Mouse (Mus musculus) forebrain, embryonic 13.5 days (tissue): ENCODE results near the gene Gm20716. TPM values are rescaled to one million over a fixed set of nuclear protein-coding genes. Genes with fewer than 3 reads are reported as not detected.

Source experiments
- ATAC-seq: fragments of 200-750 bp; cut with Nextera tagmentation; 2 replicates; pipeline ENCODE4 v1.8.0; 2017
- H3K27ac ChIP-seq: fragments of 300-500 bp; sonication (generic); 2 replicates; pipeline ENCODE4 v1.5.1; 2015; ENCODE audit warnings: inconsistent platforms, mild to moderate bottlenecking, moderate library complexity
- H3K27me3 ChIP-seq: fragments of 300-500 bp; sonication (generic); 2 replicates; pipeline ENCODE4 v1.6.1; 2015; ENCODE audit warnings: mild to moderate bottlenecking, inconsistent platforms
- H3K36me3 ChIP-seq: fragments of 300-500 bp; sonication (generic); 2 replicates; pipeline ENCODE4 v1.6.1; 2015; ENCODE audit warnings: mild to moderate bottlenecking, inconsistent platforms; ENCODE audit not compliant: poor library complexity, severe bottlenecking
- H3K4me1 ChIP-seq: fragments of 300-500 bp; sonication (generic); 2 replicates; pipeline ENCODE4 v1.6.1; 2015; ENCODE audit warnings: inconsistent platforms
- H3K4me2 ChIP-seq: fragments of 300-500 bp; sonication (generic); 2 replicates; pipeline ENCODE4 v1.6.1; 2015; ENCODE audit warnings: inconsistent platforms, mild to moderate bottlenecking, moderate library complexity
- H3K4me3 ChIP-seq: fragments of 300-500 bp; sonication (generic); 2 replicates; pipeline ENCODE4 v1.5.1; 2015; ENCODE audit warnings: mild to moderate bottlenecking, inconsistent platforms
- H3K9ac ChIP-seq: fragments of 300-500 bp; sonication (generic); 2 replicates; pipeline ENCODE4 v1.6.1; 2015; ENCODE audit warnings: mild to moderate bottlenecking, inconsistent platforms
- H3K9me3 ChIP-seq: fragments of 300-500 bp; sonication (generic); replicated peaks from 2 replicates; pipeline ENCODE4 v1.6.1; 2016; ENCODE audit warnings: inconsistent platforms
- WGBS: fragments of 180-500 bp; shearing (Covaris S2); methylation state at CpG from one replicate; pipeline ENCODE4 v1.1.7; 2015; 5-methylcytosine and 5-hydroxymethylcytosine counted together
- polyA plus RNA-seq: library from polyadenylated mRNA; unstranded; fragments of >200 nt; fragmentation: Nextera tagmentation; extraction: Ambion mirVana; gene quantifications from 2 replicates; pipeline ENCODE4 v1.2.1, GENCODE M21; 2015

Gene Gm20716
- polyA plus RNA-seq, 1 experiment from 2014 or later: 26.9 TPM

DNA sequence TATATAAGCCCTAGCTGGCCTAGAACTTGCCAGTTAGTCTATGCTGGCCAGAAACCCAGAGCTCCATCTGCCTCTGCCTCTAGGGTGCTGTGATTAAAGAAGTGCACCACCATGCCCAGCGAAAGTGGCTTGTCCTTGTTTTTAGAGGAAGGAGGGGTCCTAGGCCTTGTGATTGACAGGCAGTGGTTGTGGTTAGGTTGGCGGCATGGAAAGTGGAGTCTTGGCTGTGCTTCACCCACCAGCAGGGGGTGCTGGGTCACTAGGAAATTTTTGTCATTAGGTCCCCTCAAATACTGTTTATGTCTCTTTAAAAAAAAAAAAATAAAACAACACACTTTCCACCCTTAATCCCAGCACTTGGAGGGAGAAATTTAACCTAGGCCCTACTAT lies 18.7 kb upstream of the Gm20716 start:
- Histone ChIP-seq H3K4me2 (no peak overlapping the region), H3K4me3 (no peak overlapping the region), H3K27ac (peak overlapping the region; percentile 86), H3K9ac (no peak overlapping the region), H3K27me3 (no peaks in the 10 kb centered on the region), H3K4me1 (peaks cover 14% of the 10 kb centered on the region), H3K36me3 (no peaks in the 10 kb centered on the region), H3K9me3 (no peaks in the 10 kb centered on the region)
- ATAC-seq: peak; percentile 46
- 16% methylated on average over 2 of the region's 2 CpGs for WGBS

DNA sequence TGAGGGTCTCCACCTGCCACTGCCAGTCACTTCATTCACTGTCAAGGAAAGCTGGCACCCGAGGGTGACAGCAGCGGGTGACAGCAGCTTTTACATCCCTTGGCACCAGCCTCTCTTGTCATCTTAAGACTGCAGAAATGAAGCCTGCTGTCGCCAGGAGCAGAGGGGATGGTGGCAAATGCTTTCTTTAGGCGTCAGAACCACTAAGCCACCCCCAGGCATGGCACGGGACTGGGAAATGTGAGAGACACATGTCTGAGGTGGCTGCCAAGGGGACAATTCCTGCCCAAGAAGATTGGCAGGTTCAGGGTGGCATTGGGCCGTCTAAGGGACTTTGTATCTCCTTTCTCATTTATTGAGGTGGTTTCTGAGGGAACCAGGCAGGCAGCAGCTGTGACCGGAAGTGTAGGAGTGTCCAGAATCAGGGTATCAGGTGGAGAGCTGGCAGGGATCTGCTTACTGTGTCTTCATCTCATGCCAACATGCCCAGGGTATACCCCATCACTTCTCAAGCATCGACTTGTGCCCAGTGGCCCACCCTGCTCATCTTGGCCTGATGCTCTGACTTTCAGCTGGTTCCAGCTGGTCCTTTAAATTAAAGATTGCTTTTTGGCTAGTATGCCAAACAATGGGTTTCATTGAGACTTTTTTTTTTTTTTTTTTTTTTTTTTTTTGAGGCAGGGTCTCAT lies 18.1 kb upstream of the Gm20716 start:
- no peak overlapping the region for H3K9ac ChIP-seq
- H3K27ac ChIP-seq: peak overlapping the region; percentile 86
- 57% methylated on average over 8 of the region's 8 CpGs for WGBS
- no peak overlapping the region for H3K4me2 ChIP-seq
- H3K4me1 ChIP-seq: peaks cover 14% of the 10 kb centered on the region
- no peaks in the 10 kb centered on the region for H3K27me3 ChIP-seq
- H3K36me3 ChIP-seq: no peaks in the 10 kb centered on the region
- peak; percentile 81 for ATAC-seq
- no peak overlapping the region for H3K4me3 ChIP-seq
- H3K9me3 ChIP-seq: no peaks in the 10 kb centered on the region

DNA sequence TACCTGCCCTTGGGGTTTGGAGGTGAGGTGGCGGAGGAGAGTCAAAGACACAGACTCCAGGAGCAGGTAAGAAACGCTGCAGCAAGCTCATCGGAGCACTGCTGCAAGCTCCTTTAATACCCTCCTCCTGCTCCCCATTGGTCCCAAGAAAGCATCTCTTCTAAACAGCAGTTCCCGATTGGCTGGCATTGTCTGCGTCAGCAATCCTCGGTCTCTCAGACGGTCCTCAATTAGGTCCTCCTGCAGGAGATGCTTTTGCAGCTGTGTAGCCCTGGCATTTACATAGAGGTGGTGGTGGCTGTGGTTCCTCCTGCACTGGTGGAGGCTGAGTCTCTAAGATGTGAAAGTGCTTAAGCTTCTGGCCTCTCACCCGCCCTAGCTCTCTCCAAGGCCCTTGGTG lies 15.4 kb upstream of the Gm20716 start:
- Histone ChIP-seq H3K9ac (no peak overlapping the region), H3K4me1 (0 out of 2 replicates have a peak, but pooled peaks cover 6% of the 10 kb centered on the region), H3K27ac (no peak overlapping the region), H3K4me2 (no peak overlapping the region), H3K27me3 (peaks cover 7% of the 10 kb centered on the region; the same call in 1 of the 2 replicates), H3K36me3 (no peaks in the 10 kb centered on the region), H3K9me3 (no peaks in the 10 kb centered on the region), H3K4me3 (no peak overlapping the region)
- no peak for ATAC-seq
- 30% methylated on average over 8 of the region's 8 CpGs for WGBS

DNA sequence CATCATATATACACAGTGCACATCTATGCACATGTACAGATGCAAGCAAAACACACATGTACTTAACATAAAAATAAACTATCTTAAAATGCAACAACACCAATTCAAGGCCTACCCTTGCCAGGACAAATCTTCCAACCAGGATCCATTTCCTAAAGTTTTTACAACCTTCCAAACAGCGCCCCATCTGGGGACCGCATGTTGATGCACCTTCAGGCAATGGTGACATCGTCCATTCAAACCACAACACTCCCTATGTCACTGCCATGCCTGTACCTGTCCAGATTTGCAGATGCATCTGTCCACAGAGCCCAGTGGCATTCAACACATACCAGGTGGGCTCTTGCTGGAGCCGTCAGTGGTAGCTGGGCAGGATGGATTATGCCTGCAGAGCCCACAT lies 13.1 kb upstream of the Gm20716 start:
- ATAC-seq: no peak
- H3K36me3 ChIP-seq: no peaks in the 10 kb centered on the region
- no peak overlapping the region for H3K27ac ChIP-seq
- no peak overlapping the region for H3K4me3 ChIP-seq
- H3K9me3 ChIP-seq: no peaks in the 10 kb centered on the region
- WGBS: 69% methylated on average over 4 of the region's 4 CpGs
- no peak overlapping the region for H3K9ac ChIP-seq
- 0 out of 2 replicates have a peak, but pooled peaks cover 4% of the 10 kb centered on the region for H3K4me1 ChIP-seq
- H3K4me2 ChIP-seq: no peak overlapping the region
- H3K27me3 ChIP-seq: peaks cover 7% of the 10 kb centered on the region; the same call in 1 of the 2 replicates

DNA sequence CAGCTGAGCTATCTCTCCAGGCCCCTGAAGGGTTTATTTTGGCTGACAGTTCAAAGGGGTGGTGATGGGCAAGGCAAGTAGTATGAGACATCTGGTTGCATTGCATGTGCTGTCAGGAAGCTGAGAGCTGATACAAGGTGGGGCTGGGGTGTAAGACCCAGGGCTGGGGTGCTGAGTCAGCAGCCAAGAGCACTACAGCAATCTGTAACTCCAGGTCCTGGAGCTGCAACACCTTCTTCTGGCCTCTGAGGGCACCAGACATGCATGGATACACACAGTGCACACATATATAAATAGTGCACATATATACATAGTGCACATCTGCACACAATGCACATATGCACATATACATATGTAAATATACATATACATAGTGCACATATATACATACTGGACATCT lies 12.7 kb upstream of the Gm20716 start:
- Histone ChIP-seq H3K9me3 (no peaks in the 10 kb centered on the region), H3K4me2 (no peak overlapping the region), H3K27ac (no peak overlapping the region), H3K4me1 (0 out of 2 replicates have a peak, but pooled peaks cover 1% of the 10 kb centered on the region), H3K36me3 (no peaks in the 10 kb centered on the region), H3K4me3 (no peak overlapping the region), H3K9ac (no peak overlapping the region), H3K27me3 (peaks cover 7% of the 10 kb centered on the region; the same call in 1 of the 2 replicates)
- no peak for ATAC-seq

DNA sequence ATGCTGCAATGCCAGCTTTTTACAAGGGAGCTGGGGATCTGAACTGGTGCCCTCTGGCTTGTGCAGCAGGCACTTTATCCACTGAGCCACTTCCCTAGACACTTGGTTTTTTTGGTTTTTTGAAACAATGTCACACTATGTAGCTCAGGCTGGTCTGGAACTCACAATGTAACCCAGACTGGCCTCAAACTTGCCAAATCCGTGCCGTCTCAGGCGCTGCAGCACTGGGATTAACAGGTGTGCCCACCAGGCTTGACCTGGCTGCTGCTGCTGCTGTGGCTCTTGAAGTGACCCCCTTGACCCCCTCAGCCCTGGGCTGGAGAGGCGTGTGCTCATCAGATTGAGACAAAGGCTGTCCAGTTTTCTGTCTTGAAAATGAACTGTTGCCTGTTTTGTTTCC lies 8.2 kb upstream of the Gm20716 start:
- no peak for ATAC-seq
- H3K9me3 ChIP-seq: no peaks in the 10 kb centered on the region; the same call in 1 of the 2 replicates
- H3K4me1 ChIP-seq: no peaks in the 10 kb centered on the region
- no peak overlapping the region for H3K4me3 ChIP-seq
- peaks cover 7% of the 10 kb centered on the region; the same call in 1 of the 2 replicates for H3K27me3 ChIP-seq
- H3K36me3 ChIP-seq: peaks cover 10% of the 10 kb centered on the region
- WGBS: 90% methylated on average over 4 of the region's 4 CpGs
- H3K4me2 ChIP-seq: no peak overlapping the region
- H3K9ac ChIP-seq: no peak overlapping the region
- H3K27ac ChIP-seq: no peak overlapping the region

GRCm38 (mm10) chr2:168233286-168233685 lies 3.1 kb upstream of the Gm20716 start:
- H3K4me1 ChIP-seq: peaks cover 32% of the 10 kb centered on the region
- H3K36me3 ChIP-seq: peaks cover 19% of the 10 kb centered on the region
- no peak overlapping the region for H3K9ac ChIP-seq
- H3K27ac ChIP-seq: no peak overlapping the region
- H3K4me2 ChIP-seq: no peak overlapping the region
- H3K4me3 ChIP-seq: no peak overlapping the region
- ATAC-seq: no peak
- no peaks in the 10 kb centered on the region for H3K27me3 ChIP-seq
- 92% methylated on average over 5 of the region's 5 CpGs for WGBS
- no peaks in the 10 kb centered on the region; the same call in 1 of the 2 replicates for H3K9me3 ChIP-seq

DNA sequence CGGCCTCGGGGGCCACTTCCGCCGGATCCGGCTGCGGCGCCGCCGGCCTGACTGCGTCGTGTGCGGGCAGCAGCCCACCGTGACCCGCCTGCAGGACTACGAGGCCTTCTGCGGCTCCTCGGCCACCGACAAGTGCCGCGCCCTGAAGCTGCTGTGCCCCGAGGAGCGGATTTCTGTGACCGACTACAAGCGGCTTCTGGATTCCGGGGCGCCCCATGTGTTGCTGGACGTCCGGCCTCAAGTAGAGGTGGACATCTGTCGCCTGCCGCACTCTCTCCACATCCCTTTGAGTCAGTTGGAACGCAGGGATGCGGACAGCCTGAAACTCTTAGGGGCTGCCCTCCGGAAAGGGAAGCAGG lies 1.3 kb upstream of the Gm20716 start:
- H3K4me1 ChIP-seq: peaks cover 37% of the 10 kb centered on the region
- no peak for ATAC-seq
- H3K4me2 ChIP-seq: peak overlapping the region; percentile 100
- 71% methylated on average over 33 of the region's 33 CpGs for WGBS
- no peaks in the 10 kb centered on the region for H3K27me3 ChIP-seq
- H3K9ac ChIP-seq: peak overlapping the region; percentile 86
- H3K27ac ChIP-seq: no peak overlapping the region
- H3K4me3 ChIP-seq: peak overlapping the region; percentile 94
- H3K36me3 ChIP-seq: peaks cover 23% of the 10 kb centered on the region
- H3K9me3 ChIP-seq: no peaks in the 10 kb centered on the region

DNA sequence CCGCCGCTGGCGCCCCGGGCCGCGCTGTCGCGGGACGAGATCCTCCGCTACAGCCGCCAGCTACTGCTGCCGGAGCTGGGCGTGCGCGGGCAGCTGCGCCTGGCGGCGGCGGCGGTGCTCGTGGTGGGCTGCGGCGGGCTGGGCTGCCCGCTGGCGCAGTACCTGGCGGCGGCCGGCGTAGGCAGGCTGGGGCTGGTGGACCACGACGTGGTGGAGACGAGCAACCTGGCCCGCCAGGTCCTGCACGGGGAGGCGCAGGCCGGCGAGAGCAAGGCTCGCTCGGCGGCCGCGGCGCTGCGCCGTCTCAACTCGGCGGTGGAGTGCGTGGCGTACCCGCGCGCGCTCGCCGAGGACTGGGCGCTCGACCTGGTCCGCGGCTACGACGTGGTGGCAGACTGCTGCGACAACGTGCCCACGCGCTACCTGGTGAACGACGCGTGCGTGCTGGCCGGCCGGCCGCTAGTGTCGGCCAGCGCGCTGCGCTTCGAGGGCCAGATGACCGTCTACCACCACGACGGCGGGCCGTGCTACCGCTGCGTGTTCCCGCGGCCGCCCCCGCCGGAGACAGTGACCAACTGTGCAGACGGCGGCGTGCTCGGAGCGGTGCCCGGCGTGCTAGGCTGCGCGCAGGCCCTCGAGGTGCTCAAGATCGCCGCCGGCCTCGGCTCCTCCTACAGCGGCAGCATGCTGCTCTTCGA lies 758 bp upstream of the Gm20716 start:
- WGBS: 5% methylated on average over 78 of the region's 105 CpGs

GRCm38 (mm10) chr2:168229116-168230025 lies 793 bp downstream of the Gm20716 start:
- H3K4me2 ChIP-seq: peak overlapping the region; percentile 100
- peak overlapping the region; percentile 94 for H3K4me3 ChIP-seq
- no peaks in the 10 kb centered on the region for H3K27me3 ChIP-seq
- WGBS: 21% methylated on average over 41 of the region's 41 CpGs
- H3K27ac ChIP-seq: peak overlapping the region; percentile 90; the same call in 1 of the 2 replicates
- peaks cover 37% of the 10 kb centered on the region for H3K4me1 ChIP-seq
- no peaks in the 10 kb centered on the region for H3K9me3 ChIP-seq
- peak overlapping the region; percentile 86 for H3K9ac ChIP-seq
- H3K36me3 ChIP-seq: peaks cover 44% of the 10 kb centered on the region
- ATAC-seq: 0 out of 2 replicates have a peak, but pooled peaks have one; percentile 7

More for the DNA sequence above, 758 bp upstream of the Gm20716 start:
- Histone ChIP-seq H3K4me3 (peak overlapping the region; percentile 94), H3K27me3 (no peaks in the 10 kb centered on the region), H3K4me1 (peaks cover 37% of the 10 kb centered on the region), H3K27ac (peak overlapping the region; percentile 90), H3K9me3 (no peaks in the 10 kb centered on the region), H3K4me2 (peak overlapping the region; percentile 100), H3K36me3 (peaks cover 28% of the 10 kb centered on the region), H3K9ac (peak overlapping the region; percentile 86)
- ATAC-seq: peak; percentile 72

DNA sequence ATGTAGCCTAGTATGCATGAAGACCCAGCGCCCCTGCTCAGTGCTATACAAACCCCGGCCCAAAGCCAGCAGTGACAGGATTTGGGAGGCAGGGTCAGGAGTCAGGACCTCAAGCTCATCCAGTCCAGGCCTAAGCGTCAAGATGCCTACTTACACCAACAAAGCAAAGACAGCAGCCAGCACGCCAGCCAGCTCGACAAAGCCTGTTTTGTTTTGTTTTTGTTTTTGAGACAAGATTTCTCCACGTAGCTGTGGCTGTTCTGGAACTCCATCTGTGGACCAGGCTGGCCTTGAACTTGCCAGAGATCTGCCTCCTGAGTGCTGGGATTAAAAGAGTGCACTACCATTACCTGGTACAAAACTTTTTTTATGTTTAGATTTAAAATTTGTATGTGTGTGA lies 6.8 kb downstream of the Gm20716 start:
- 88% methylated on average over 6 of the region's 6 CpGs for WGBS

More for the DNA sequence above, 6.8 kb downstream of the Gm20716 start:
- Histone ChIP-seq H3K4me2 (no peak overlapping the region), H3K4me3 (no peak overlapping the region), H3K9me3 (no peaks in the 10 kb centered on the region), H3K27ac (no peak overlapping the region), H3K9ac (no peak overlapping the region), H3K4me1 (peaks cover 5% of the 10 kb centered on the region), H3K27me3 (no peaks in the 10 kb centered on the region), H3K36me3 (peaks cover 77% of the 10 kb centered on the region)
- no peak for ATAC-seq
